Mouse (Mus musculus) lung, adult 2 months (tissue): ENCODE results near the gene Cacna1a. TPM values are rescaled to one million over a fixed set of nuclear protein-coding genes. Genes with fewer than 3 reads are reported as not detected.

Experiments used
- DNase-seq: peaks from one replicate; pipeline ENCODE4 v3.0.0; 2022
- H3K4me1 ChIP-seq: fragments of 200-500 bp; 2 replicates; pipeline ENCODE4 v1.6.1; 2011; ENCODE audit warnings: low read length; ENCODE audit not compliant: control insufficient read depth, insufficient read depth
- H3K4me3 ChIP-seq: fragments of 200-500 bp; replicated peaks from 2 replicates; pipeline ENCODE3; 2011; ENCODE audit warnings: low read depth, mild to moderate bottlenecking, control low read depth, low read length; ENCODE audit errors: extremely low read depth
- CTCF ChIP-seq: fragments of 200-500 bp; IDR thresholded peaks from 2 replicates; pipeline ENCODE4 v1.5.1; 2011; ENCODE audit warnings: mild to moderate bottlenecking, low read length, control low read depth; ENCODE audit not compliant: insufficient read depth
- POLR2A ChIP-seq: fragments of 200-500 bp; IDR thresholded peaks from 2 replicates; pipeline ENCODE4 v1.6.1; 2011; ENCODE audit warnings: low read depth, mild to moderate bottlenecking, control low read depth, low read length, borderline replicate concordance; ENCODE audit errors: extremely low read depth
- WGBS: fragments of 180-500 bp; shearing (Covaris S2); methylation state at CpG from one replicate; pipeline ENCODE4 v1.1.7; 2018; 5-methylcytosine and 5-hydroxymethylcytosine counted together
- polyA plus RNA-seq: library from polyadenylated mRNA; depleted of rRNA; stranded (reverse); fragments of >200 nt; gene quantifications from 2 replicates; pipeline ENCODE4 v1.2.3, GENCODE M21; 2012

Cacna1a gene
- polyA plus RNA-seq, 1 experiment, result 13.3 TPM

GRCm38 (mm10) chr8:84553106-84553505 lies 164.9 kb downstream of the Cacna1a start:
- TF ChIP-seq CTCF, result no peak
- TF ChIP-seq POLR2A, result no peak
- Histone ChIP-seq H3K4me1 (no peaks in the 10 kb centered on the region), H3K4me3 (no peak overlapping the region)
- no peak for DNase-seq
- WGBS, result 79% methylated on average over 8 of the region's 8 CpGs

- Histone ChIP-seq H3K4me3 (no peak overlapping the region), H3K4me1 (no peaks in the 10 kb centered on the region)
- WGBS, result 77% methylated on average over 4 of the region's 4 CpGs
- no peak for DNase-seq
- TF ChIP-seq POLR2A, result no peak
- TF ChIP-seq CTCF, result no peak
Measured at GRCm38 (mm10) chr8:84553617-84554016, 165.4 kb downstream of the Cacna1a start.

GRCm38 (mm10) chr8:84554301-84555027 lies 166.2 kb downstream of the Cacna1a start:
- 24% methylated on average over 14 of the region's 14 CpGs for WGBS
- peak; percentile 69 for TF ChIP-seq CTCF
- no peak for TF ChIP-seq POLR2A
- no peak overlapping the region for H3K4me3 ChIP-seq
- peak; percentile 39 for DNase-seq
- no peaks in the 10 kb centered on the region for H3K4me1 ChIP-seq

GRCm38 (mm10) chr8:84555269-84555668 lies 167.0 kb downstream of the Cacna1a start:
- TF ChIP-seq CTCF, result no peak
- TF ChIP-seq POLR2A, result no peak
- H3K4me1 ChIP-seq, result no peaks in the 10 kb centered on the region
- no peak for DNase-seq
- no peak overlapping the region for H3K4me3 ChIP-seq
- 68% methylated on average over 7 of the region's 7 CpGs for WGBS

GRCm38 (mm10) chr8:84557936-84558335 lies 169.7 kb downstream of the Cacna1a start:
- no peaks in the 10 kb centered on the region for H3K4me1 ChIP-seq
- TF ChIP-seq CTCF (no peak), POLR2A (no peak)
- DNase-seq, result no peak
- 77% methylated on average over 4 of the region's 4 CpGs for WGBS
- no peak overlapping the region for H3K4me3 ChIP-seq

GRCm38 (mm10) chr8:84559121-84559604 lies 170.9 kb downstream of the Cacna1a start:
- DNase-seq, result no peak
- no peak overlapping the region for H3K4me3 ChIP-seq
- TF ChIP-seq CTCF (no peak), POLR2A (no peak)
- H3K4me1 ChIP-seq, result no peaks in the 10 kb centered on the region
- WGBS, result 4% methylated on average over 84 of the region's 84 CpGs

- Histone ChIP-seq H3K4me3 (no peak overlapping the region), H3K4me1 (no peaks in the 10 kb centered on the region)
- TF ChIP-seq CTCF (no peak), POLR2A (no peak)
- WGBS, result 53% methylated on average over 4 of the region's 4 CpGs
- DNase-seq, result no peak
Measured at GRCm38 (mm10) chr8:84561698-84562097, 173.5 kb downstream of the Cacna1a start.

- WGBS, result 96% methylated on average over 1 of the region's 1 CpGs
- Histone ChIP-seq H3K4me3 (no peak overlapping the region), H3K4me1 (no peaks in the 10 kb centered on the region)
- DNase-seq, result no peak
- no peak for TF ChIP-seq POLR2A
- TF ChIP-seq CTCF, result no peak
Measured at GRCm38 (mm10) chr8:84564042-84564441, 175.8 kb downstream of the Cacna1a start.

GRCm38 (mm10) chr8:84565577-84566360 lies 177.5 kb downstream of the Cacna1a start:
- no peak for TF ChIP-seq POLR2A
- no peak for TF ChIP-seq CTCF
- Histone ChIP-seq H3K4me1 (no peaks in the 10 kb centered on the region), H3K4me3 (no peak overlapping the region)
- DNase-seq, result no peak
- WGBS, result 55% methylated on average over 25 of the region's 25 CpGs
